Mouse (Mus musculus): ENCODE measurements around the gene Fam120a. TPM values are rescaled to one million over a fixed set of nuclear protein-coding genes. Genes with fewer than 3 reads are reported as not detected.

The Fam120a gene
- polyA plus RNA-seq, 1 experiment from 2014 or later = 28.6 TPM

DNA sequence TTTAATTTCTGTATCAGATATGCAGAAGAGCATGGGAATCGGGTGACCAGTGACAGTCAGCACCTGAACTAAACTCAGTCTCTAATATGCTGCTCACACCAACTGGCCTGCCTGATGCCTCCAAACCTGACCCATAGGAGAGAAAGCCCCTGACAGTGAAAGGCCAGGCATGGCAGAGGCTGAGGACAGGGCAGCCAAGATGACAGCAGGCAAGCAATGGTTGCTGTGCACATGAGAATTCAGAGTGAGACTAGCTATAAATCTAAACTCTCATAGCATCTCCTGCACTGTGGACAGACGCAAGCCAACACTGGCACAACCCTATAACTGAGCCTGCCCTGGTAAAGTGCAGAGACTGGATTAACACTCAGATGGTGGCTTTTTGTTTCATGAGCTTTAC, 117.5 kb downstream of the Fam120a start:
- ATAC-seq (replicated peaks; ENCODE audit: low FRiP score, low read depth) (no peak), DNase-seq (ENCODE audit: low spot score) (no peak)
- no peak overlapping the region for H3K27ac ChIP-seq
- H3K4me2 ChIP-seq (ENCODE audit: low read length) = no peak overlapping the region
- no peaks in the 10 kb centered on the region for H3K9me3 ChIP-seq (replicated peaks; ENCODE audit: low read length)
- peaks cover 3% of the 10 kb centered on the region; the same call in 1 of the 2 replicates for H3K4me1 ChIP-seq (replicated peaks; ENCODE audit: insufficient read depth, low read length)
- H3K36me3 ChIP-seq (ENCODE audit: insufficient read depth, low read length) = no peaks in the 10 kb centered on the region
- H3K27me3 ChIP-seq (ENCODE audit: insufficient read depth, low read length) = no peaks in the 10 kb centered on the region
- 58% methylated on average over 2 of the region's 2 CpGs for WGBS
- no peak overlapping the region for H3K4me3 ChIP-seq (replicated peaks; ENCODE audit: low read depth, low read length)
- H3K9ac ChIP-seq (ENCODE audit: low read depth, low read length) = no peak overlapping the region
- TF ChIP-seq CTCF (IDR thresholded peaks at IDR 0.05; ENCODE audit: low read depth) = no peak

DNA sequence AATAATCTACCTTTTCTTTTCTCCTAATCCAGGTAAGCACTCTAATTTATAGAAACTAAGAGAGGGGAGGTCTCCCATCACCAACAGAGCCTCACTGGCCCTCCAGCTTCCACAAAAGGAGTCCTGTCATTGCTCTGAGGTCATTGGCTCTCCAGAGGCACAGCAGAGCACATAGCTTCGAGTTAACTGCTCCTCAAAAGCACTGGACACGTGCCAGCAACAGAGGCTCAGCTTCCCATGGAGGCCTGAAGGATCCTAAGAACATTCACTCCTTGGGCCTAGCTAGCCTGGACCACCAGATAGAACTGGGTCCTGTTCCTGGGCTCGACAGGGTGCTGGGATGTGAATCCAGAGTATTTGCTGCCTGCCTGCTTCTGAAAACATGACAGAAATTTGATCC, 118.7 kb downstream of the Fam120a start:
- H3K9me3 ChIP-seq (replicated peaks; ENCODE audit: low read length) = no peaks in the 10 kb centered on the region
- H3K9ac ChIP-seq (ENCODE audit: low read depth, low read length) = no peak overlapping the region
- H3K4me1 ChIP-seq (replicated peaks; ENCODE audit: insufficient read depth, low read length) = peaks cover 3% of the 10 kb centered on the region; the same call in 1 of the 2 replicates
- no peak overlapping the region for H3K4me3 ChIP-seq (replicated peaks; ENCODE audit: low read depth, low read length)
- H3K4me2 ChIP-seq (ENCODE audit: low read length) = no peak overlapping the region
- DNase-seq (ENCODE audit: low spot score) (peak; percentile 47), ATAC-seq (replicated peaks; ENCODE audit: low FRiP score, low read depth) (no peak)
- TF ChIP-seq CTCF (IDR thresholded peaks at IDR 0.05; ENCODE audit: low read depth) = no peak
- 21% methylated on average over 3 of the region's 3 CpGs for WGBS
- no peaks in the 10 kb centered on the region for H3K27me3 ChIP-seq (ENCODE audit: insufficient read depth, low read length)
- no peaks in the 10 kb centered on the region for H3K36me3 ChIP-seq (ENCODE audit: insufficient read depth, low read length)
- no peak overlapping the region for H3K27ac ChIP-seq

GRCm38 (mm10) chr13:48845308-48845707, 122.5 kb downstream of the Fam120a start:
- Histone ChIP-seq H3K27me3 (ENCODE audit: insufficient read depth, low read length) (no peaks in the 10 kb centered on the region), H3K9ac (ENCODE audit: low read depth, low read length) (no peak overlapping the region), H3K4me1 (replicated peaks; ENCODE audit: insufficient read depth, low read length) (peaks cover 11% of the 10 kb centered on the region; the same call in 1 of the 2 replicates), H3K36me3 (ENCODE audit: insufficient read depth, low read length) (no peaks in the 10 kb centered on the region), H3K9me3 (replicated peaks; ENCODE audit: low read length) (no peaks in the 10 kb centered on the region), H3K4me3 (replicated peaks; ENCODE audit: low read depth, low read length) (no peak overlapping the region), H3K4me2 (ENCODE audit: low read length) (no peak overlapping the region), H3K27ac (no peak overlapping the region)
- peak; percentile 36 for DNase-seq (ENCODE audit: low spot score)
- 57% methylated on average over 4 of the region's 4 CpGs for WGBS
- peak; percentile 9; the same call in 1 of the 2 replicates for TF ChIP-seq CTCF (IDR thresholded peaks at IDR 0.05; ENCODE audit: low read depth)
- no peak for ATAC-seq (replicated peaks; ENCODE audit: low FRiP score, low read depth)

DNA sequence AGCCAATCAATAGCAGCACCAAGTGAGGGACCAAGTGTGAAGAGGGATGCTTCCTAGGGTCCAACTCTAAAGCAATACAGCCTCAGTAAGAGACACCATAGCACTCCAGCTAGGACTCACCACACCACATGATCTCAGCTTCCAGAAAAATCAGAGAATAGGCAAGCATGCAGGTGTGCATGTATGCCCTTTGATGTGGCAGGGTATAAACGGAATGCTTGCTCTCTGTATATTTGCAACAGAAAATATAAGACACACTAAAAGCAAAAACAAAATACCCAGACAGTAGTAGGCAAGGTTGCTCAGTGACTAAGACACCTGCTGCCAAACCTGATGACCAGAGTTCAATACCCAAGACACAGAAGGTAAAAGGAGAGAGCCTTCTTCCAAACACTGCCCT, 124.3 kb downstream of the Fam120a start:
- no peaks in the 10 kb centered on the region for H3K9me3 ChIP-seq (replicated peaks; ENCODE audit: low read length)
- no peak overlapping the region for H3K9ac ChIP-seq (ENCODE audit: low read depth, low read length)
- ATAC-seq (replicated peaks; ENCODE audit: low FRiP score, low read depth) = no peak
- H3K27me3 ChIP-seq (ENCODE audit: insufficient read depth, low read length) = no peaks in the 10 kb centered on the region
- no peak overlapping the region for H3K4me3 ChIP-seq (replicated peaks; ENCODE audit: low read depth, low read length)
- H3K4me2 ChIP-seq (ENCODE audit: low read length) = no peak overlapping the region
- DNase-seq (ENCODE audit: low spot score) = no peak
- no peaks in the 10 kb centered on the region for H3K36me3 ChIP-seq (ENCODE audit: insufficient read depth, low read length)
- 94% methylated on average over 1 of the region's 1 CpGs for WGBS
- H3K4me1 ChIP-seq (replicated peaks; ENCODE audit: insufficient read depth, low read length) = peaks cover 8% of the 10 kb centered on the region; the same call in 1 of the 2 replicates
- no peak overlapping the region for H3K27ac ChIP-seq
- no peak for TF ChIP-seq CTCF (IDR thresholded peaks at IDR 0.05; ENCODE audit: low read depth)

DNA sequence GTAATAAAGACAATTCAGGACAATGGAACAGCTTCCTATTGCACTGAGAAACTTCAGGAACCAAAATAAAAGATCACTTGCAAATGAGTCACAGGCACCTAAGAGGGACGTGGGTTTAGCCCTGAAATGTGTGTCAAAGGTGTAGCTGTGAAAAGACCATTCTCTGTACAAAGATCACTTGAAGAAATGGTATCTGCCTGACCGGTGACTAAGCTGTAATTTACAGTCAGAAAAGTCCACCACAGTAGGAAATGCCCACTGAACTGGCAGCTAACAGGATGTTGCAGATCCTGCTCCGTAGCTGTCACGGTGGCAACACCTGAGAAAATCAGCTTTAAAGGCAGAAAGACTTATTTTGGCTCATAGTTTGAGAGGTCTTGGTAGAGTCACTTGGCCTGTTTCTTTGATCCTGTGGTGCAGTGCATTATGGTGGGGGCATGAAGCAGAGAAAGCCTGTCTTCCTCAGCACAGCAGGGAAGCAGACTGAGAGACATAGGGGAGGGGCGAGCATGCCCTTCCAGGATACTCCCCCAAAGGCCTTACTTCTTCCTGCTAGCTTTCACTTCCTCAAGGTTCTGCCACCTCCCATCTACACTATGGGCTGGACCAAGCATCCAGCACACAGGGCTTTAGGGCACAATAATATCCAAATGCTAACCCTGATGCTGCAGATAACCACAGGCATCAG, 125.8 kb downstream of the Fam120a start:
- WGBS = 48% methylated on average over 5 of the region's 5 CpGs
- no peaks in the 10 kb centered on the region for H3K36me3 ChIP-seq (ENCODE audit: insufficient read depth, low read length)
- H3K4me2 ChIP-seq (ENCODE audit: low read length) = no peak overlapping the region
- no peak overlapping the region for H3K4me3 ChIP-seq (replicated peaks; ENCODE audit: low read depth, low read length)
- H3K9me3 ChIP-seq (replicated peaks; ENCODE audit: low read length) = no peaks in the 10 kb centered on the region
- no peaks in the 10 kb centered on the region for H3K27me3 ChIP-seq (ENCODE audit: insufficient read depth, low read length)
- H3K9ac ChIP-seq (ENCODE audit: low read depth, low read length) = no peak overlapping the region
- ATAC-seq (replicated peaks; ENCODE audit: low FRiP score, low read depth) (no peak), DNase-seq (ENCODE audit: low spot score) (peak; percentile 31)
- H3K4me1 ChIP-seq (replicated peaks; ENCODE audit: insufficient read depth, low read length) = peaks cover 8% of the 10 kb centered on the region; the same call in 1 of the 2 replicates
- TF ChIP-seq CTCF (IDR thresholded peaks at IDR 0.05; ENCODE audit: low read depth) = no peak
- no peak overlapping the region for H3K27ac ChIP-seq

GRCm38 (mm10) chr13:48838284-48838683, 129.5 kb downstream of the Fam120a start:
- H3K9me3 ChIP-seq (replicated peaks; ENCODE audit: low read length) = no peaks in the 10 kb centered on the region
- no peak overlapping the region for H3K4me3 ChIP-seq (replicated peaks; ENCODE audit: low read depth, low read length)
- ATAC-seq (replicated peaks; ENCODE audit: low FRiP score, low read depth) = no peak
- H3K9ac ChIP-seq (ENCODE audit: low read depth, low read length) = no peak overlapping the region
- H3K36me3 ChIP-seq (ENCODE audit: insufficient read depth, low read length) = 0 out of 2 replicates have a peak, but pooled peaks cover 4% of the 10 kb centered on the region
- no peak for TF ChIP-seq CTCF (IDR thresholded peaks at IDR 0.05; ENCODE audit: low read depth)
- WGBS = 78% methylated on average over 2 of the region's 2 CpGs
- peaks cover 8% of the 10 kb centered on the region; the same call in 1 of the 2 replicates for H3K4me1 ChIP-seq (replicated peaks; ENCODE audit: insufficient read depth, low read length)
- H3K4me2 ChIP-seq (ENCODE audit: low read length) = no peak overlapping the region
- H3K27ac ChIP-seq = no peak overlapping the region
- no peak for DNase-seq (ENCODE audit: low spot score)
- H3K27me3 ChIP-seq (ENCODE audit: insufficient read depth, low read length) = no peaks in the 10 kb centered on the region
